Mouse (Mus musculus): ENCODE data around the gene Tex33. TPM values are rescaled to one million over a fixed set of nuclear protein-coding genes. Genes with fewer than 3 reads are reported as not detected.

Gene Tex33
- total RNA-seq (2021) = not detected

GRCm38 (mm10) chr15:78395478-78395962 is at the start of gene Tex33:
Tex33 (minus strand) TSS chr15:78395912.
- intact Hi-C loops (cut with DNase I) = no loop called here
- DNase-seq (ENCODE audit: low spot score) = no peak

GRCm38 (mm10) chr15:78443857-78444256 is 48.1 kb upstream of the Tex33 start:
- intact Hi-C loops (cut with DNase I) = no loop called here
- no peak for DNase-seq (ENCODE audit: low spot score)

GRCm38 (mm10) chr15:78442231-78442630 is 46.5 kb upstream of the Tex33 start:
- no peak for DNase-seq (ENCODE audit: low spot score)
- intact Hi-C loops (cut with DNase I) = no loop called here

DNA sequence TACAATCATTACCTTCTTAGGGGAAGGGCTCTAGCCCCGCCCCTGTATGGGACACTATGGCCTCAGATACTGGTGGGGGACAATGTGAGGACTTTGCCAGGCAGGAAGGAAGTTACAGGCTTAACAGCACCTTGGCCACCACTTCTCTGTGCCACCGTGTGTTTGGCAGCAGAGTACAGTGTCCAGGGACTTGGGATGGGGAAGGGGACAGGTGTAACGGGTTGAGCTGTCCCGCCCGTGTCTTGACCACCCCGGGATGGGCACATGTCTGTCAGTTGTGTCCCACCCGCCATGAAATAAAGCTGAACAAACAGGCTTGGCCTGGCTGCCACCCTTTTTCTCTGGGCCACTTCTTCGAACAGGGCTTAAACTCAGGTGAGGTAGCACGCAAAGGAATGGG is 43.3 kb upstream of the Tex33 start:
- intact Hi-C loops (cut with DNase I) = loop anchor here (5.0 kb wide), 1 partner anchor 182 kb away; no protein-coding TSS in a partner anchor
- no peak for DNase-seq (ENCODE audit: low spot score)

- intact Hi-C loops (cut with DNase I) = loop anchor here (5.0 kb wide), 1 partner anchor 181 kb away; no protein-coding TSS in a partner anchor
- DNase-seq (ENCODE audit: low spot score) = no peak
These were observed 42.8 kb upstream of the Tex33 start for GRCm38 (mm10) chr15:78438505-78438904.

DNA sequence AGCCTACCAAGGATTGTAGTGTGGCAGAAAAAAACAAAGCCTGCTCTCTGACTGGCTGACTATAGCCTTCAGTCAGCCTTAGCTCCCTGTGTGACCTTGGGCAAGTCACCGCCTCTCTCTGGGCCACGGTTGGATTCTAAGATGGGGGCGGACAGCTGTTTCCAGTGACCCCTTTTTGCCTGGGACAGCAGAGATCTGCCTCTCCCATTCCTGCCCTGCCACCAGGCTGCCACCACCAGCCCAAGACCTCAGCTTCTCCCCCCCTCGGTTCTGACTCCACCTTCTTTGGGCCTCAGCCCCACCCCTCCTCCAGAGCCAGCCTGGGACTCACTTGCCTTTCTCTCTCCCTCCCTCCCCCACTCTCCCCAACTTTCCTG is 42.3 kb upstream of the Tex33 start:
- no peak for DNase-seq (ENCODE audit: low spot score)
- intact Hi-C loops (cut with DNase I) = loop anchor here (5.0 kb wide), 1 partner anchor 181 kb away; no protein-coding TSS in a partner anchor

- intact Hi-C loops (cut with DNase I) = loop anchor here (5.0 kb wide), 1 partner anchor 180 kb away; no protein-coding TSS in a partner anchor
These were observed 41.7 kb upstream of the Tex33 start for GRCm38 (mm10) chr15:78437237-78438017.

DNA sequence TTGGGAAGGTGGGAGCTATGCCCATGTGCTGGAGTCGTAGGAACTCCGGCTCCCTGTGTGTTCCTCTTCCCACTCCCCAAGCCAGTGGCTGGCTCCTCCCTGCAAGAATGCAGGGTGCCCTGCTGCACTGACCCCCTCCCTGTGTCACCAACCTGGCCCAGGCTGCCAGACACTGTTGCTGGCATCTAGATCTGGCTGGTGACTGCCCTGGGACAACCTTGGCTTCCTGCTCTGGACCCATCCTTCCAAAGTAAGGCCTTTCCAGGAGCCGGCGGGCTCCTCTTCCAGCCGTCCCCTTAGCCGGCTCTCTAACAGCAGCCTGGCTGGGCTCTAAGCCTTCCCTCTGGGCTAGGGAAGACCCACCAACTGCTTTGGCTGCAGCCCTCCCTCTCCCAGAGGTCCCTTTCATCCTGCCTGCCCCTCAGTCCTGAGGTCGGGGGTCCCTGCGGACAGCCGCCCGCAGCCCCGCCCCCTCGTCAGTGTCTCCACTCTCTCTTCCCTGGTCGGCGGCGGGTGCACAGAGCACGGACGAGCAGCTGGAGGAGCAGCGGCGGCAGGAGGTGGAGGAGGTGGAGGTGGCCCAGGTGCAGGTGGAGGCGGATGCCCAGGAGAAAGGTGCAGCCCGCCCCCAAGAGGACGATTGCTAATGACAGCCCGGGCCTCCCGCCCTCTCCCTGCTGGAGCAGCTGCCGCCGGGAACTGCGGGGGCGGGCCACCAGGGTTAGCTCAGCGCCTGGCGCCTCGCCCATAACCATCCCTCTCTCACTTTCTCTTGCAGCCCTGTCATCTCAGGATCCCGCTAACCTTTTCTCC is 40.9 kb upstream of the Tex33 start:
- intact Hi-C loops (cut with DNase I) = loop anchor here (5.0 kb wide), 1 partner anchor 179 kb away; no protein-coding TSS in a partner anchor
- peak; percentile 79 for DNase-seq (ENCODE audit: low spot score)

More at GRCm38 (mm10) chr15:78437237-78438017, 41.7 kb upstream of the Tex33 start:
- DNase-seq (ENCODE audit: low spot score) = peak; percentile 59

- DNase-seq (ENCODE audit: low spot score) = no peak
- intact Hi-C loops (cut with DNase I) = loop anchor here (5.0 kb wide), 1 partner anchor 178 kb away; no protein-coding TSS in a partner anchor
These were observed 40.0 kb upstream of the Tex33 start for GRCm38 (mm10) chr15:78435681-78436080.

DNA sequence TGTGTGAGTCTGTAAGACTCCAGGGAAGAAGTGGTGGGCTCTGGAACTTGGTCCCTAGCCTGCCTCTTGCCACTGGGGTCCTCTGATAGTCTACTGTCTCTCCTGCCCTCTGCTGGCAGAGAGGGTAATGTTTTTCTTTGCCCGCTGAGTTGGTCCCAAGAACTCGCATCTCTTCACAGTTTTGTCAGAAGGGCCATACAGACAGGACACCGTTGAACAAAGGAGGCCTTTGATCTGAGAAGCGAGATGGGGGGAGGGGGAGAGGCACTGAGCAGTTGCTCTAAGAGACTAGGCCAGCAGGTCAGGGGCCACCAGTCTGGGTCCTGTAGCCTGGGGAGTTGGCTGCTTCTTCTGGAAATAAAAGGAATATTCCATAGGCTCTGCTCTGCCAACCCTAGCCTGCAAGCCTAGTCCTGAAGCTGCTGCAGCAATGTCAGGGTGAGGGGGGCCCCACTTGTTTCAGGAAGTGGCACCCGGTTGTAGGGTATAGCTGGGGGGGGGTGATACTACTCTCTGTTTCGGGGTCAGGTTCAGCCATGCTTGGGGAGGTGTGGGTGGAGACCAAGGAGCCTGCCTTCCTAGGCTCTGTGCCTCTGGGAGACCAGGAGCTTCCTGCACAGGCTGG is 39.3 kb upstream of the Tex33 start:
- no peak for DNase-seq (ENCODE audit: low spot score)
- intact Hi-C loops (cut with DNase I) = loop anchor here (5.0 kb wide), 1 partner anchor 178 kb away; no protein-coding TSS in a partner anchor

GRCm38 (mm10) chr15:78431541-78432121 is 35.9 kb upstream of the Tex33 start:
- no peak for DNase-seq (ENCODE audit: low spot score)
- intact Hi-C loops (cut with DNase I) = no loop called here

GRCm38 (mm10) chr15:78430874-78431273 is 35.2 kb upstream of the Tex33 start:
- intact Hi-C loops (cut with DNase I) = no loop called here
- DNase-seq (ENCODE audit: low spot score) = no peak

DNA sequence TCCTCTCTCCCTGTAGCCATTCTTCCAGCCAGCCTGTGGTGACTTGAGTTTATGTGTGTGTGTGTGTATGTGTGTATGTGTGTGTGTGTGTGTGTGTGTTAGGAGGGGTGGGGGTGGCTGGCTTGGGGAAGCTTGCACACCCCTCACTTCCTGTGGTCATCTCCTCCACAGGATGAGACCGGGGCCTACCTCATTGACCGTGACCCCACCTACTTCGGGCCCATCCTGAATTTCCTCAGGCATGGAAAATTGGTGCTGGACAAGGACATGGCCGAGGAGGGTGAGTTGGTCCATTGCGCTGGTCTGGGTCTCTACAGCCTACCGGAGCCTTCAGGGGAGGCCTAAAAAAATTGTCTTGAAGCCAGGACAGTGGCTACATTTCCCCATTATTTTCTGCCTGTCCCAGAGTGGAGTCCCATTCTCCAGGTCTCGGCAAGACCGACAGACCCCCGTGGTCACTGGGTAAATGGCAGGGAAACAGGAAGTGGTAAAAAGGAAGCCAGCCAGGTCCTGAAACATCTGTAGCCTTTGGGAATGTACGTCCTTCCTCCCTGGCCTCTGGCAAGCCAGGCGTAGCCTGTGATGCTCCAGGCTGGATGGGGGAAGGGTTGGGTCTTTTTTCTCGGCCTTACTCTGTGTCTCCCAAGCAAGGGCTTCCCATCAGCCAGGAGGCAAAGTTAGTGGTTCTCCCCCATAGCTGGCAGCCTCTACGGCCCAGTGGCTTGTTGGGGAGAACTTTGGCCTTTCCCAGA is 34.3 kb upstream of the Tex33 start:
- intact Hi-C loops (cut with DNase I) = loop anchor here (2.0 to 10.0 kb wide), 2 partner anchors 23 to 255 kb away; partner anchors contain the start of genes Ift27 and Mpst
- DNase-seq (ENCODE audit: low spot score) = no peak

- intact Hi-C loops (cut with DNase I) = loop anchor here (2.0 to 10.0 kb wide), 2 partner anchors 22 to 254 kb away; partner anchors contain the start of genes Ift27 and Mpst
- no peak for DNase-seq (ENCODE audit: low spot score)
These were observed 33.4 kb upstream of the Tex33 start for GRCm38 (mm10) chr15:78429139-78429459.

GRCm38 (mm10) chr15:78428391-78429138 is 32.9 kb upstream of the Tex33 start, which contains the start of gene Kctd17:
Kctd17 (plus strand) TSS chr15:78428564.
- DNase-seq (ENCODE audit: low spot score) = peak; percentile 63
- intact Hi-C loops (cut with DNase I) = loop anchor here (2.0 to 10.0 kb wide), 2 partner anchors 22 to 254 kb away; partner anchors contain the start of genes Ift27 and Mpst

- DNase-seq (ENCODE audit: low spot score) = no peak
- intact Hi-C loops (cut with DNase I) = loop anchor here (10.0 kb wide), 1 partner anchor 250 kb away; the partner anchor contains the start of gene Ift27
These were observed 29.5 kb upstream of the Tex33 start for GRCm38 (mm10) chr15:78425230-78425629.

DNA sequence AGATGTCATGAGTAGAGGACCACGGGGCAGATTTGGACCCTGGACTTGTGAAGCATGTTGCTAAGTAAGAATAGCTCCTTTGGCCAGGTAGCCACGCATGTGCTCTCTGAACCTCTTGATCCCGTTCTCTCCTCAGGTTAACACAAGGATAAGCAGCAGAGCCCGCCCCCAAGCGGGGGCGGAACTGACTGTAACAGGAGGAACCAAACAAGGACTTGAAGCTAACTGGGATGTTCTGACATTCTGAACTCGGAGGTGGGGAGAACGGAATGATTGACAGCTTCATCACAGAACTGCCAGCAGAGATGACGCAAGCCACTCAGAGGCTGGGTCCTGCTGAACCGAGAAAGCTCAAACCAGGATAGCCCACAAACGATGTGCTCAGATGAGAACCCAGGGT is 28.8 kb upstream of the Tex33 start:
- no peak for DNase-seq (ENCODE audit: low spot score)
- intact Hi-C loops (cut with DNase I) = loop anchor here (10.0 kb wide), 1 partner anchor 250 kb away; the partner anchor contains the start of gene Ift27
